Mouse (Mus musculus) kidney, embryonic 14.5 days (tissue): ENCODE data around the gene Znhit6. TPM values are rescaled to one million over a fixed set of nuclear protein-coding genes. Genes with fewer than 3 reads are reported as not detected.

ENCODE experiments used
- ATAC-seq: fragments of 200-750 bp; cut with Nextera tagmentation; 2 replicates; pipeline ENCODE4 v1.8.0; 2017; ENCODE audit warnings: moderate number of reproducible peaks, mild to moderate bottlenecking, moderate TSS enrichment, moderate library complexity; ENCODE audit not compliant: low FRiP score, low TSS enrichment
- H3K27ac ChIP-seq: fragments of 300-500 bp; sonication (generic); 2 replicates; pipeline ENCODE4 v1.5.1; 2014; ENCODE audit warnings: low read depth, mild to moderate bottlenecking, low read length, moderate library complexity, mixed read lengths
- H3K27me3 ChIP-seq: fragments of 300-500 bp; sonication (generic); 2 replicates; pipeline ENCODE4 v1.6.1; 2014; ENCODE audit warnings: mild to moderate bottlenecking, low read length; ENCODE audit not compliant: control insufficient read depth, insufficient read depth
- H3K36me3 ChIP-seq: fragments of 300-500 bp; sonication (generic); 2 replicates; pipeline ENCODE4 v1.6.1; 2014; ENCODE audit warnings: low read length, mixed read lengths; ENCODE audit not compliant: control insufficient read depth, insufficient read depth
- H3K4me1 ChIP-seq: fragments of 300-500 bp; sonication (generic); 2 replicates; pipeline ENCODE4 v1.6.1; 2014; ENCODE audit warnings: low read length, mixed read lengths; ENCODE audit not compliant: control insufficient read depth, insufficient read depth
- H3K4me2 ChIP-seq: fragments of 300-500 bp; sonication (generic); replicated peaks from 2 replicates; pipeline ENCODE4 v1.6.1; 2014; ENCODE audit warnings: low read depth, mild to moderate bottlenecking, low read length
- H3K4me3 ChIP-seq: fragments of 300-500 bp; sonication (generic); 2 replicates; pipeline ENCODE4 v1.5.1; 2014; ENCODE audit warnings: mild to moderate bottlenecking, low read length
- H3K9ac ChIP-seq: fragments of 300-500 bp; sonication (generic); 2 replicates; pipeline ENCODE4 v1.6.1; 2014; ENCODE audit warnings: low read depth, mild to moderate bottlenecking, low read length, moderate library complexity
- H3K9me3 ChIP-seq: fragments of 300-500 bp; sonication (generic); 2 replicates; pipeline ENCODE4 v1.6.1; 2016; ENCODE audit warnings: low read length; ENCODE audit not compliant: control insufficient read depth
- WGBS: fragments of 180-500 bp; shearing (Covaris S2); extraction: QIAGEN DNeasy Blood & Tissue Kit; methylation state at CpG from one replicate; pipeline ENCODE4 v1.1.7; 2014; 5-methylcytosine and 5-hydroxymethylcytosine counted together
- polyA plus RNA-seq: library from polyadenylated mRNA; unstranded; fragments of >200 nt; fragmentation: Nextera tagmentation; extraction: Ambion mirVana; gene quantifications from 2 replicates; pipeline ENCODE4 v1.2.1, GENCODE M21; 2014

Znhit6 gene
- polyA plus RNA-seq, 1 experiment from 2014 or later, result 36.2 TPM

DNA sequence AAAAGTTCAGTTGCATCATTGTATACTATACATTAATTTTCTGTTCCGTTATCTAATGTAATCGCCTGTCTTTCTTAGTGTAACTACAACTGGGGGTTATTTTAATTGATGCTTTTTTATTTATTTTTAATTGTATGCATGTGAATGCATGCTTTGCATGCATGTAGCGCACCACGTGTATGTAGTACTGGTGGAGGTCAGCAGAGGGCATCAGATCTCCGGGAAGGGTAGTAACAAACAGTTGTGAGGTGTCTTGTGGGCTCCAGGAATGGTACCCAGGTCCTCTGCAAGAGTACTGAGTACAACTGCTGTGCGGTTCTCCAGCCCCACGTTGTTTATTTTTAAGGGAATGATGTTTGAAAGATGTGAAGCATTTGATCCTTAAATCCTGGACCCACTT lies 23.1 kb downstream of the Znhit6 start:
- no peak for ATAC-seq
- WGBS, result 98% methylated on average over 7 of the region's 7 CpGs
- H3K9me3 ChIP-seq, result no peaks in the 10 kb centered on the region
- H3K27me3 ChIP-seq, result no peaks in the 10 kb centered on the region
- H3K4me2 ChIP-seq, result no peak overlapping the region
- H3K4me3 ChIP-seq, result no peak overlapping the region
- no peak overlapping the region for H3K9ac ChIP-seq
- peaks cover 9% of the 10 kb centered on the region; the same call in 1 of the 2 replicates for H3K4me1 ChIP-seq
- H3K27ac ChIP-seq, result no peak overlapping the region
- H3K36me3 ChIP-seq, result peaks cover 60% of the 10 kb centered on the region

DNA sequence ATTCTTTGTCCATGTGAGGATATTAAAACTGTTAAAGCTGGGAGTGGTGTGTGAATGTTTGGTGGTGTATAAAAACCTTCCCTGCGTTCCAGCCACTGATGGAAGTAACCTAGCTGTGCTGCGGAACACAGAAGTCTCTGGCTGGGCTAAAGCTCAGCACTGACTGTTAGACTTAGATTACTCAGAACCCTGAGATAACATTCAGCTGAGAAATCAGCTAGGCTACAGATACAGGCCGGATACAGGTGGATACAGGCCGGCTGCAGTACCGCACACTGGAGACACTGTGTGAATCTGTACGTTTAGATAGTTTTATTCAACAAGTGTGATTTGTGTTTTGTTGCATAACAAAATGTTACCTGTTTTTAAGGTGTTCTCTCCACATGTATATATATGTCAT lies 24.8 kb downstream of the Znhit6 start:
- WGBS, result 90% methylated on average over 6 of the region's 6 CpGs
- no peak overlapping the region for H3K27ac ChIP-seq
- H3K36me3 ChIP-seq, result peaks cover 62% of the 10 kb centered on the region
- no peak overlapping the region for H3K4me2 ChIP-seq
- no peak for ATAC-seq
- no peak overlapping the region for H3K9ac ChIP-seq
- H3K27me3 ChIP-seq, result no peaks in the 10 kb centered on the region
- peaks cover 9% of the 10 kb centered on the region; the same call in 1 of the 2 replicates for H3K4me1 ChIP-seq
- no peaks in the 10 kb centered on the region for H3K9me3 ChIP-seq
- H3K4me3 ChIP-seq, result no peak overlapping the region

- Histone ChIP-seq H3K27ac (no peak overlapping the region), H3K4me3 (no peak overlapping the region), H3K4me1 (peaks cover 9% of the 10 kb centered on the region; the same call in 1 of the 2 replicates), H3K9ac (no peak overlapping the region), H3K4me2 (no peak overlapping the region), H3K9me3 (no peaks in the 10 kb centered on the region), H3K27me3 (no peaks in the 10 kb centered on the region), H3K36me3 (peaks cover 62% of the 10 kb centered on the region)
- WGBS, result 50% methylated on average over 6 of the region's 6 CpGs
- ATAC-seq, result no peak
These were observed 25.3 kb downstream of the Znhit6 start for GRCm38 (mm10) chr3:145601345-145601744.

GRCm38 (mm10) chr3:145602410-145603206 lies 26.6 kb downstream of the Znhit6 start:
- Histone ChIP-seq H3K4me2 (no peak overlapping the region), H3K36me3 (peaks cover 60% of the 10 kb centered on the region), H3K4me1 (peaks cover 9% of the 10 kb centered on the region; the same call in 1 of the 2 replicates), H3K27me3 (no peaks in the 10 kb centered on the region), H3K9me3 (no peaks in the 10 kb centered on the region), H3K4me3 (no peak overlapping the region), H3K9ac (0 out of 2 replicates have a peak overlapping the region, but pooled peaks have one; percentile 5), H3K27ac (peak overlapping the region; percentile 32; the same call in 1 of the 2 replicates)
- WGBS, result 50% methylated on average over 11 of the region's 11 CpGs
- ATAC-seq, result peak; percentile 60; the same call in 1 of the 2 replicates

- H3K9me3 ChIP-seq, result no peaks in the 10 kb centered on the region
- no peaks in the 10 kb centered on the region for H3K27me3 ChIP-seq
- no peak overlapping the region for H3K9ac ChIP-seq
- H3K4me3 ChIP-seq, result no peak overlapping the region
- ATAC-seq, result no peak
- WGBS, result 85% methylated on average over 5 of the region's 5 CpGs
- no peak overlapping the region for H3K4me2 ChIP-seq
- H3K4me1 ChIP-seq, result peaks cover 9% of the 10 kb centered on the region; the same call in 1 of the 2 replicates
- H3K27ac ChIP-seq, result no peak overlapping the region
- peaks cover 37% of the 10 kb centered on the region for H3K36me3 ChIP-seq
These were observed 29.6 kb downstream of the Znhit6 start for GRCm38 (mm10) chr3:145605437-145606123.

GRCm38 (mm10) chr3:145608320-145608719 lies 32.3 kb downstream of the Znhit6 start:
- H3K36me3 ChIP-seq, result peaks cover 25% of the 10 kb centered on the region
- no peak overlapping the region for H3K4me2 ChIP-seq
- ATAC-seq, result no peak
- 90% methylated on average over 5 of the region's 5 CpGs for WGBS
- no peak overlapping the region for H3K9ac ChIP-seq
- H3K27me3 ChIP-seq, result no peaks in the 10 kb centered on the region
- no peaks in the 10 kb centered on the region for H3K9me3 ChIP-seq
- no peaks in the 10 kb centered on the region for H3K4me1 ChIP-seq
- no peak overlapping the region for H3K27ac ChIP-seq
- H3K4me3 ChIP-seq, result no peak overlapping the region

DNA sequence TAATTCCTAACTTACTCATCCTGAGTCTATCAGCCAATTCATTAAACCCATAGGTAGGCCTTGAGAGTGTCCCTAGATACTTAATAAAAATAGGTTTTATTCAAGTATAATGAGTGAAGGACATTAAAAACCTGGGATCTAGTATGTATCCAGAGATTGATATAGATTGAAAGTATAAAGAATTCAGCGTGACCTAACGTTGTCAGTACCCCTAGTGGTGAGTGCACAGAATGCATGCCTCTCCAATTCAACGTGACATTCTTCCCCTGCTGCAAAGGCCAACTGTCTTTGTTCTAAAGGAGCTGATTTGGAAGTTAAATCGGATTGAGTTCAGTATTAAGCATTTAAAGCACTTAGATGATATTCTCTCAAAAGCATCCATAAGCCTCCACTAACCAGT lies 36.7 kb downstream of the Znhit6 start:
- peaks cover 14% of the 10 kb centered on the region for H3K4me1 ChIP-seq
- no peaks in the 10 kb centered on the region for H3K9me3 ChIP-seq
- H3K27ac ChIP-seq, result no peak overlapping the region
- H3K9ac ChIP-seq, result no peak overlapping the region
- ATAC-seq, result no peak
- no peak overlapping the region for H3K4me2 ChIP-seq
- 30% methylated on average over 4 of the region's 4 CpGs for WGBS
- no peak overlapping the region for H3K4me3 ChIP-seq
- H3K36me3 ChIP-seq, result no peaks in the 10 kb centered on the region
- H3K27me3 ChIP-seq, result no peaks in the 10 kb centered on the region

GRCm38 (mm10) chr3:145613234-145613633 lies 37.2 kb downstream of the Znhit6 start:
- Histone ChIP-seq H3K4me2 (no peak overlapping the region), H3K9me3 (no peaks in the 10 kb centered on the region), H3K36me3 (no peaks in the 10 kb centered on the region), H3K4me1 (peaks cover 14% of the 10 kb centered on the region), H3K27me3 (no peaks in the 10 kb centered on the region), H3K9ac (no peak overlapping the region), H3K27ac (no peak overlapping the region), H3K4me3 (no peak overlapping the region)
- WGBS, result 82% methylated on average over 4 of the region's 4 CpGs
- ATAC-seq, result 0 out of 2 replicates have a peak, but pooled peaks have one; percentile 40
